Mouse (Mus musculus) neural tube, embryonic 14.5 days (tissue): ENCODE results near the gene Nisch. TPM values are rescaled to one million over a fixed set of nuclear protein-coding genes. Genes with fewer than 3 reads are reported as not detected.

Source experiments
- ATAC-seq: fragments of 200-750 bp; cut with Nextera tagmentation; 2 replicates; pipeline ENCODE4 v1.8.0; 2017; ENCODE audit warnings: low read depth, mild to moderate bottlenecking, moderate TSS enrichment, moderate library complexity
- H3K27ac ChIP-seq: fragments of 300-500 bp; sonication (generic); 2 replicates; pipeline ENCODE4 v1.5.1; 2014; ENCODE audit warnings: low read depth, mild to moderate bottlenecking, control low read depth, low read length, moderate library complexity, mixed read lengths
- H3K27me3 ChIP-seq: fragments of 300-500 bp; sonication (generic); 2 replicates; pipeline ENCODE4 v1.6.1; 2014; ENCODE audit warnings: low read length; ENCODE audit not compliant: control insufficient read depth, insufficient read depth
- H3K36me3 ChIP-seq: fragments of 300-500 bp; sonication (generic); 2 replicates; pipeline ENCODE4 v1.6.1; 2014; ENCODE audit warnings: low read length, mixed read lengths; ENCODE audit not compliant: control insufficient read depth, insufficient read depth
- H3K4me1 ChIP-seq: fragments of 300-500 bp; sonication (generic); 2 replicates; pipeline ENCODE4 v1.6.1; 2014; ENCODE audit warnings: low read length; ENCODE audit not compliant: control insufficient read depth, insufficient read depth
- H3K4me2 ChIP-seq: fragments of 300-500 bp; sonication (generic); 2 replicates; pipeline ENCODE4 v1.6.1; 2014; ENCODE audit warnings: mild to moderate bottlenecking, low read depth, low read length, control low read depth
- H3K4me3 ChIP-seq: fragments of 300-500 bp; sonication (generic); 2 replicates; pipeline ENCODE4 v1.5.1; 2014; ENCODE audit warnings: low read depth, low read length, control low read depth, mixed read lengths
- H3K9ac ChIP-seq: fragments of 300-500 bp; sonication (generic); replicated peaks from 2 replicates; pipeline ENCODE4 v1.6.1; 2014; ENCODE audit warnings: low read depth, mild to moderate bottlenecking, control low read depth, low read length, mixed read lengths
- H3K9me3 ChIP-seq: fragments of 300-500 bp; sonication (generic); 2 replicates; pipeline ENCODE4 v1.6.1; 2016; ENCODE audit warnings: low read length; ENCODE audit not compliant: control insufficient read depth
- WGBS: fragments of 180-500 bp; shearing (Covaris S2); extraction: QIAGEN DNeasy Blood & Tissue Kit; methylation state at CpG from one replicate; pipeline ENCODE4 v1.1.7; 2014; 5-methylcytosine and 5-hydroxymethylcytosine counted together
- polyA plus RNA-seq: library from polyadenylated mRNA; unstranded; fragments of >200 nt; fragmentation: Nextera tagmentation; extraction: Ambion mirVana; gene quantifications from 2 replicates; pipeline ENCODE4 v1.2.1, GENCODE M21; 2014

The Nisch gene
- polyA plus RNA-seq, 1 experiment from 2014 or later, result 282 TPM

DNA sequence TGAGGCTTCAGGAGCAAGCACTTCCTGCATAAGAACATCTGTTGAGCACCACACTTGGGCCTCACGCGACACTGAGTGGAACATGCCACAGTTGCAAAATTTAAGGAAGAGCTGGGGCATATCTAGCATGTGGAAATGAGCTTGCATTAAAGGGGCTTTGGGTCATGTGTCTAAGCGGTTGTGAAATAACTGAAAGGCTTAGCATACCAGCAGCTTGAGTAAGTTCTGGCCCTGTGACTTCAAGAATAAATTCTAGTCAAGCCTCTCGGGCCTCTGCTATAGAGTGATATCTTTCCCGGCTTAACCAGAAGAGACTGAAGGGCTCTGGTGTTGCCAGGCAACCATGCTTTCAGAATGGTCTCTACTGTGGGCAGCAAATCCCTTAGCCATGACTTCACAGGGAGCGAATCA lies 28.0 kb downstream of the Nisch start:
- Histone ChIP-seq H3K4me1 (no peaks in the 10 kb centered on the region), H3K36me3 (peaks cover 93% of the 10 kb centered on the region), H3K27ac (no peak overlapping the region), H3K4me3 (no peak overlapping the region), H3K9me3 (no peaks in the 10 kb centered on the region), H3K9ac (0 out of 2 replicates have a peak overlapping the region, but pooled peaks have one; percentile 7), H3K27me3 (no peaks in the 10 kb centered on the region), H3K4me2 (no peak overlapping the region)
- peak; percentile 28; the same call in 1 of the 2 replicates for ATAC-seq
- WGBS, result 61% methylated on average over 6 of the region's 6 CpGs

DNA sequence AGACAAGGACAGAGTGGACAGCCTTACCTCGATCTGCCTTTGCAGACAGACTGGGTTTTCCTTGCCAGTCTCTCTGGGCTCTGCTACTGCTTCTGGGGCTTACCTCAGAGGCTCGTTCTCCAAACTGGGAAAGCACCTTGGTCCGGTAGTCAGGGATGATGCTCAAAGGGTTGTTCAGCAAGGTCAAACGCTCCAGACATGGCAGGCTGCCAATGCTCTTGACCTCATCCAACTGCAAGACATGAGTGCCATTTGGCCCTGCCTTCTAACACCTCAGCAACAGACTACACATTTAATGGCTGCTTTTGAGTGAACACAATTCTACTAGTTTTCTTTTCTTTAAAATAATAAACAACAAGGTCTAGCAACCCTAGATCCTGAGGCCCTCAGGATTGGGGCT lies 30.1 kb downstream of the Nisch start:
- WGBS, result 83% methylated on average over 4 of the region's 4 CpGs
- no peaks in the 10 kb centered on the region for H3K27me3 ChIP-seq
- no peak overlapping the region for H3K9ac ChIP-seq
- H3K36me3 ChIP-seq, result peaks cover 92% of the 10 kb centered on the region
- H3K4me3 ChIP-seq, result no peak overlapping the region
- no peak overlapping the region for H3K27ac ChIP-seq
- no peaks in the 10 kb centered on the region for H3K4me1 ChIP-seq
- ATAC-seq, result no peak
- no peaks in the 10 kb centered on the region for H3K9me3 ChIP-seq
- H3K4me2 ChIP-seq, result no peak overlapping the region

DNA sequence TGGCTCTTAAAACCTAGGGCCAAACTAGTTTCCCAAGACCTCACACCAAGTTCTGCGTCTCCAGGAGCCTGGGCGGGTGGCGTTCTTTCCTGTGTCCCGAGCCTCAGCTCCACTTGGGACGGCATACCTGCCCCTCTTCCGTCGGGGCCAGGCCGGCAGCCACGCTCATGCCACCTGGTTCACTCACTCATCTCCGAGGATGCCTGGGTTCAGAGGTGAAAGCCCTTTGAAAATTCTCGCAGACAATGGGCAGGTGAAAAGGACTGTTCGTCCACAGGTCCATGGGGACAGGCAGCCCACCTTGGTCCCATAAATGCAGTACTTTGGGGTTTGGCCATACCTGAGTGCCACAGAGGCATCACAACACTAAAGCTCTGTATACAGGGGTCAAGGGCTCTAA lies 32.6 kb downstream of the Nisch start:
- 94% methylated on average over 12 of the region's 12 CpGs for whole genome bisulfite sequencing
- ATAC-seq, result no peak
- H3K4me1 ChIP-seq, result no peaks in the 10 kb centered on the region
- peaks cover 90% of the 10 kb centered on the region for H3K36me3 ChIP-seq
- no peak overlapping the region for H3K9ac ChIP-seq
- no peaks in the 10 kb centered on the region for H3K9me3 ChIP-seq
- no peaks in the 10 kb centered on the region for H3K27me3 ChIP-seq
- no peak overlapping the region for H3K4me2 ChIP-seq
- H3K27ac ChIP-seq, result no peak overlapping the region
- H3K4me3 ChIP-seq, result no peak overlapping the region

DNA sequence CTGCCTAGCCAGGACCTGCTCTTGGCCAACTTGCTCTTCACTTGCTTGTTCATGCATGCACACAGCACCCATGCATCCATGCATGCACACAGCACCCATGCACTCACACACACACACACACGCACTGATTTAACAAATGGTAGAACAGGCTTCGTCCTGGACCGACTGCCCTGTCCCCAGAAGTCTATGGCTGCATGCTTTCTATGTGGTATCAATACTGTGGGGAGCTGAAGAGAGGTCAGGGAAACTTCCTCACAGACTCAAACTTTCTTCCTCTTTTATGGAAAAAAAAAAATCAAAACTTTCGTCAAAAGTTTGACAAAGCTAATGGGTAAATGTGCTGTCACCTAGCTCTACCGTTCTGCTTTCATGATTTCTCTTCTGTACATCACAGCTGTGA lies 33.2 kb downstream of the Nisch start:
- 94% methylated on average over 5 of the region's 5 CpGs for WGBS
- H3K9ac ChIP-seq, result no peak overlapping the region
- H3K27me3 ChIP-seq, result no peaks in the 10 kb centered on the region
- no peak overlapping the region for H3K4me2 ChIP-seq
- no peaks in the 10 kb centered on the region for H3K9me3 ChIP-seq
- H3K36me3 ChIP-seq, result peaks cover 89% of the 10 kb centered on the region
- ATAC-seq, result no peak
- H3K27ac ChIP-seq, result no peak overlapping the region
- no peak overlapping the region for H3K4me3 ChIP-seq
- no peaks in the 10 kb centered on the region for H3K4me1 ChIP-seq

DNA sequence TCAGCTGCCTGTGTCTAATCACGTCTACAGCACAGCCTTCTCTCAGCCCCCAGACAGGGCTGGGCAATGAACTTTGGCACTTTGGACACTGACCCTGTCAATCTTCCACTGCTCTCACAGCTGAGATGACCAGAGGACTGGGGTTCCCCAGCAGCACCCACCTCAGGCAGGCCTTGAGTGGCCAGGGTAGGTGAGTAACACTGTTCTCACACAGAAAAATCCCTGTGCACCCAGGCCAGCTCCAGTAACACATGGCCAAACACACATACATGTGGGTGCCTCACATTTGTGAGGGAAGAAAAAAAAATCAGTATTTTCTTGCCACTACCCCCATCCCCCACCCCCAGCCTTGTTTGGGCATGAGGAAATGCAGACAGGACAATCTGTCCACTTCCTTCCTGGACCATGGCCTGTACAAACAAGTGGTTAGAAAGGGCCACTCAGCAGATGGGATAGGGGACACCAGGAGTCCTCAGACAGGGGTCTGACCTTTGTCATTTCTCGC lies 33.9 kb downstream of the Nisch start:
- H3K4me2 ChIP-seq, result no peak overlapping the region
- peaks cover 82% of the 10 kb centered on the region for H3K36me3 ChIP-seq
- no peak overlapping the region for H3K27ac ChIP-seq
- 80% methylated on average over 2 of the region's 2 CpGs for WGBS
- no peak overlapping the region for H3K9ac ChIP-seq
- H3K27me3 ChIP-seq, result no peaks in the 10 kb centered on the region
- no peak overlapping the region for H3K4me3 ChIP-seq
- no peaks in the 10 kb centered on the region for H3K4me1 ChIP-seq
- no peak for ATAC-seq
- H3K9me3 ChIP-seq, result no peaks in the 10 kb centered on the region

DNA sequence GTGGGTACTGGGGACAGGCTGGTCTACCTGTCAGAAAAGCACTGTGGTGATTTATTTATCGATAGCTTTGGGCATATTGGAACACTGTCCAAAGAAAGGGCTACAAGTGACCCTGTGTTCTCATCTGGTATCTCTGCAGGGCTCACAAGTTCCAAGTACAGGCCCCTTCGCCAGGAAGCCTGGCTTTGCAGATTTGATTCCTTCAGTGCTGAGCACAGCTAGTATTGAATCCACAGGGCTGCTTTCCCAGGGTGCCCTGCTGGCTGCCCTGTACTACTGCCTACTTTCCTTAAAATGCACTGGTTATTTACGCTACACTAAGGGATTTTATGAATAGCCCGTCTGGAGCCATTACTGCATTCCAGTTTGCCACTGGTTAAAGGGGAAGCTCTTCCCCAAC lies 35.2 kb downstream of the Nisch start:
- Histone ChIP-seq H3K27me3 (no peaks in the 10 kb centered on the region), H3K9ac (no peak overlapping the region), H3K4me3 (no peak overlapping the region), H3K4me2 (no peak overlapping the region), H3K36me3 (peaks cover 82% of the 10 kb centered on the region), H3K27ac (no peak overlapping the region), H3K4me1 (no peaks in the 10 kb centered on the region), H3K9me3 (no peaks in the 10 kb centered on the region)
- no peak for ATAC-seq
- 81% methylated on average over 4 of the region's 4 CpGs for WGBS

DNA sequence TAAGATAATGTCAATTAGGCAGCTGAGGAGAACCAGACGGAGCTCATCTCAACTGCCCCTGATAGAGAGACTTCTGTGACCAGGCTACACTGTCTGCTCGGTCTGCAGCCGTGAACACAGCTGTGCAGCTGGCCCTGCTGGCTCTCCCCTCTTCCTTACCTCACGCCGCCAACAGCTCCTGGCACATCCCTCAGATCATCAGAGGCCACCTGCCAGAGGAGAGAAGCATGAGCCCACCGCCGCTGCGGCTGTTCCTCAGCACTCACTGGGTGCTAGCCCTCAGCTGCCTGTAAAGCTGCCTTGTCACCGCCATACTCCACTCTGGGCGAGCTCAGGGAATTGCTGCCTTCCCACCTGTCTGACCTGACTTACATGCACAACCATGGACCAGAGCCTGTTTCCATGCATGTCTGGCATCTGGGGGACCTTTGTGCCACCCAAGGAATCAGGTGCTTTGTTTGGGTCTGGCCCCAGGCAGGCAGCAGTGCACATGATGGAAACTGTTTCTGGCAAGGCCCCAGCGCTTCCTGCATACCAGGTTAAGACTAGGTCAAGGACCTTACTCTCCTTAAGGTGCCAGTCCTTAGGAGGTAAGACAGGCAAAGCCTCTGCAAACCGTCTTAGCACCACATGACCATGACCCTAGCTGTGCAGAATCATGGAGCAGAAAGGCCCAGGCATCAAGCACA lies 36.9 kb downstream of the Nisch start:
- Histone ChIP-seq H3K4me2 (no peak overlapping the region), H3K4me1 (no peaks in the 10 kb centered on the region), H3K36me3 (peaks cover 83% of the 10 kb centered on the region), H3K4me3 (no peak overlapping the region), H3K27ac (no peak overlapping the region), H3K9ac (no peak overlapping the region), H3K27me3 (no peaks in the 10 kb centered on the region), H3K9me3 (no peaks in the 10 kb centered on the region)
- WGBS, result 92% methylated on average over 12 of the region's 12 CpGs
- ATAC-seq, result no peak

DNA sequence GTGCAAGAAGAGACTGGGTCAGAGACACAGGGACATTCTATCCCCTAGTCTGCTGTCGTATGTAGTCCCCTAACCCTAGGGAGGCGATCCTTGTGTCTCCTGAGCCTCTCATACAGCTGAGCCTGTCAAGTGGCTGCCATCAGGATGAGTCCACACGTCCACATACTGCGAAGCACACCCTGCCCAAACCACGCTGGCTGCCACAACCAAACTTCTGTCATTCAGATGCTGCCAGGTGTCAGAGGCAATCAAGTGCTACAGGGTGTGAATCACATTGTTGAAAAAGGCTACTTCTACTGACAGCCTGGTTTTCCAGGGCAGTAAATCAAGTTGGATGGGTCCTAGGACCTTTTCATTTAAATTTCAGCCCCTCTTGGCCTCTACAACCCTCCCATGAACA lies 39.0 kb downstream of the Nisch start:
- Histone ChIP-seq H3K4me3 (no peak overlapping the region), H3K9ac (no peak overlapping the region), H3K27me3 (no peaks in the 10 kb centered on the region), H3K27ac (no peak overlapping the region), H3K4me1 (no peaks in the 10 kb centered on the region), H3K9me3 (no peaks in the 10 kb centered on the region), H3K36me3 (peaks cover 87% of the 10 kb centered on the region), H3K4me2 (no peak overlapping the region)
- ATAC-seq, result no peak
- WGBS, result 90% methylated on average over 5 of the region's 5 CpGs

DNA sequence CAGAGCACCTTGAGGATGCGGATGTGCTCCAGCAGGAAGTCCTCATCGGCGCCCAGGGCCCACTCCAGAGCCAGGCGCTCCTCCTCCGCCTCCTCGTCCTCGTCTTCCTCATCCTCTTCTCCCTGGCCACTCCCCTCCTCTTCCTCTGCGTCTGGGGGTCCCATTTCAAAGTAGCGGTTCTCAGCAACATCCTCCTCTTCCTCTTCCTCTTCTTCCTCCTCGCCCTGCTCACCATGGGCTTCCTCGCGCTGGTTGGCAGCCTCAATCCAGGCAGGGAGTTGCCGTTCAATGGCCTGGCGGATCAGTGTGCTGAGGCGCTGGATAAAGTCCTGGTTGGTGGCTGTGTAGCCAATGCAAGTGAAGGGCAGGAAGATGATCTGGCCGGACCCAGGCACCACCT lies 39.5 kb downstream of the Nisch start:
- Histone ChIP-seq H3K4me2 (no peak overlapping the region), H3K9me3 (no peaks in the 10 kb centered on the region), H3K4me3 (no peak overlapping the region), H3K36me3 (peaks cover 87% of the 10 kb centered on the region), H3K27ac (no peak overlapping the region), H3K9ac (no peak overlapping the region), H3K4me1 (no peaks in the 10 kb centered on the region), H3K27me3 (no peaks in the 10 kb centered on the region)
- no peak for ATAC-seq
- WGBS, result 93% methylated on average over 14 of the region's 16 CpGs
